Mouse (Mus musculus): Measurements from ENCODE around the gene Cox6b1. TPM values are rescaled to one million over a fixed set of nuclear protein-coding genes. Genes with fewer than 3 reads are reported as not detected.

Gene Cox6b1
- 1,108 TPM for polyA plus RNA-seq (2012; fragmentation: generic; extraction: Trizol)

DNA sequence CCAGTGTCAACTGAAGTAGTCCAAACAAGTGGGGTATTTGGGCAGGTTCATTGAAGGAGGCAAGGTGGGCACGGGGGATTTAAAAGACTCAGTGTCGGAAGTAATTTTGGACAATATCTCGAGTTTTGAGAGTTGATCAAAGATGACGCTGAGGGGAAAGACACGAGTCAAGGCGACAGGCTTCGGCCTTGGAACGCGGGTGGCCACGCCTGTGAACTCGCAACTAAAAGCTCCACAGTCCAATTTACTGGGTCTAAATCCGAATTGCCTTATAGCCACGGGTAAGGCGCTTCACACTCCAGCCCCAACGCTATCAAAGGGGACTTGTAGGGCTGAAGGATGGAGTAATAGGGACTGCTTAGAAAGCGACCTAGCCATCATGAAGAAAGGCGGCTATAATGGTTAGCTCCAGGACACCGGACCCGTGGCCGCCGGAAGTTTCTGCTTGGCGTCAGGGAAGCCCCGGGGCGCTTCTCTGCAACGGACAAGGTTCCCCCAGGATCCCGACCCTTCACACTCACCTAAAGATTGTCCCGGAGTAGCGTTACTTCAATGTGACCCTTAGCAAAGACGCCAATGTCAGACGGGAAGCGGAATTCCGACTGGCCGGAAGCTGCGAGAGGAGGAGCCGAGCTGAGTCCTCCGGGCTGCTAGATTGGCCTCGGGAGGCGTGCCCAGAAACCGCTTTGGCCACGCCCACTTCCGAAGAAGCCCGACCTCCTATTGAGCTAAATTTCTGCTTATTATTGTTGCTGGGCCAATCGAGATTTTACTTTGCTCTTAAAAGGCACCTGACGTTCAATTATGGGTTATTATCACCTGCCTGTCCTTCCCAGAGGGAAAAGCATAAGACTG lies at the start of gene Cox6b1:
TSS of gene Cox6b1 (minus strand) at position 622 of the 855 bp plus-strand sequence.
- H3K36me3 ChIP-seq (ENCODE audit: control insufficient read depth, insufficient read depth), result peaks cover 12% of the 10 kb centered on the region
- peak within 1 kb of the TSS; percentile 14 for H3ac ChIP-seq (ENCODE audit: control insufficient read depth, insufficient read length)
- H3K27me3 ChIP-seq (ENCODE audit: control insufficient read depth, insufficient read depth, insufficient read length), result peaks cover 23% of the 10 kb centered on the region
- peak within 1 kb of the TSS; percentile 82 for H3K4me2 ChIP-seq (ENCODE audit: low read depth)
- peaks cover 40% of the 10 kb centered on the region for H3K79me2 ChIP-seq (ENCODE audit: control insufficient read depth, insufficient read depth)
- peak within 1 kb of the TSS; percentile 79 for H3K4me3 ChIP-seq
- TF ChIP-seq TCF12 (IDR thresholded peaks at IDR 0.05; ENCODE audit: insufficient read depth, poor library complexity, severe bottlenecking), result no peak
- TF ChIP-seq POLR2A (IDR thresholded peaks at IDR 0.05; ENCODE audit: insufficient read length, low read depth), result peak; percentile 69
- TF ChIP-seq POLR2AphosphoS2 (IDR thresholded peaks at IDR 0.05; ENCODE audit: insufficient read length, low read depth), result peak; percentile 66

DNA sequence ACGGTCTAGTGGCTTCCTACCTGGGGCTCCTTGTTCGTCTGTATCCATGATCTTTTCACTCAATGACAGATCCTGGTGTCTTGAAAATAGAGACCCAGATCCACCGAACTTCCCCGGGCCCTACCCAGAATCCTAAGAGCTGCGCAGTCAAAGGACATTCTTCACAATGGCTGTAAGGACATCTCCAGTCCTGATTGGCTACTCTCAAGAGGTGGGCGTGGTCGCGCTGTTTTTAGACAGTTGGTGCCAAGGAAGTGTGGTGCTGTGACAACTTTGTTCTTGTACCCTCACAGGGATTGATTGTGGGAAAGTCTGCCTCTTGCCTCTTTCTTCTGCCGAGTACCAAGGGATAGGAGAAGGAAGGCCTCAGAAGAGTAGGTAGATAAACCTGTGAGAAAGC lies 45.5 kb upstream of the Cox6b1 start, which contains the start of gene Pmis2:
TSS of gene Pmis2 (minus strand) at position 126 of the 400 bp plus-strand sequence.
- no peak within 1 kb of the TSS for H3ac ChIP-seq (ENCODE audit: control insufficient read depth, insufficient read length)
- H3K79me2 ChIP-seq (ENCODE audit: control insufficient read depth, insufficient read depth), result no peaks in the 10 kb centered on the region
- TF ChIP-seq CEBPB (IDR thresholded peaks at IDR 0.05; ENCODE audit: insufficient read depth, poor library complexity, severe bottlenecking) (no peak), TCF3 (IDR thresholded peaks at IDR 0.05; ENCODE audit: insufficient read length, low read depth) (no peak), E2F4 (IDR thresholded peaks at IDR 0.05; ENCODE audit: insufficient read depth) (no peak), POLR2A (IDR thresholded peaks at IDR 0.05; ENCODE audit: insufficient read length, low read depth) (no peak), REST (IDR thresholded peaks at IDR 0.05; ENCODE audit: insufficient read depth, insufficient read length) (no peak), USF1 (IDR thresholded peaks at IDR 0.05; ENCODE audit: low read depth) (no peak), POLR2AphosphoS2 (IDR thresholded peaks at IDR 0.05; ENCODE audit: insufficient read length, low read depth) (no peak)
- H3K4me3 ChIP-seq, result no peak within 1 kb of the TSS
- no peak within 1 kb of the TSS for H3K4me2 ChIP-seq (ENCODE audit: low read depth)
- no peaks in the 10 kb centered on the region for H3K36me3 ChIP-seq (ENCODE audit: control insufficient read depth, insufficient read depth)
- peaks cover 20% of the 10 kb centered on the region for H3K27me3 ChIP-seq (ENCODE audit: control insufficient read depth, insufficient read depth, insufficient read length)

GRCm38 (mm10) chr7:30669229-30669628 lies 43.3 kb upstream of the Cox6b1 start:
- no peak overlapping the region for H3ac ChIP-seq (ENCODE audit: control insufficient read depth, insufficient read length)
- H3K4me3 ChIP-seq, result no peak overlapping the region
- no peak for TF ChIP-seq CEBPB (IDR thresholded peaks at IDR 0.05; ENCODE audit: insufficient read depth, poor library complexity, severe bottlenecking)
- no peak for TF ChIP-seq MYOD1 (IDR thresholded peaks at IDR 0.05; ENCODE audit: control insufficient read depth in 1 of 3, insufficient read length in 2 of 3, low read depth in 2 of 3)
- no peak for TF ChIP-seq REST (IDR thresholded peaks at IDR 0.05; ENCODE audit: insufficient read depth, insufficient read length)
- no peak for TF ChIP-seq TCF3 (IDR thresholded peaks at IDR 0.05; ENCODE audit: insufficient read length, low read depth)
- TF ChIP-seq USF1 (IDR thresholded peaks at IDR 0.05; ENCODE audit: low read depth), result no peak
- no peak for TF ChIP-seq SRF (IDR thresholded peaks at IDR 0.05; ENCODE audit: control insufficient read depth, insufficient read length, low read depth)
- TF ChIP-seq E2F4 (IDR thresholded peaks at IDR 0.05; ENCODE audit: insufficient read depth), result no peak
- TF ChIP-seq TCF12 (IDR thresholded peaks at IDR 0.05; ENCODE audit: insufficient read depth, poor library complexity, severe bottlenecking), result no peak
- TF ChIP-seq MYOG (IDR thresholded peaks at IDR 0.05; ENCODE audit: control insufficient read depth in 1 of 3, insufficient read depth in 1 of 3, insufficient read length in 2 of 3, low read depth in 2 of 3), result no peak
- no peak for TF ChIP-seq POLR2A (IDR thresholded peaks at IDR 0.05; ENCODE audit: insufficient read length, low read depth)
- no peak for TF ChIP-seq MAX (IDR thresholded peaks at IDR 0.05; ENCODE audit: low read depth)
- TF ChIP-seq POLR2AphosphoS2 (IDR thresholded peaks at IDR 0.05; ENCODE audit: insufficient read length, low read depth), result no peak
- H3K36me3 ChIP-seq (ENCODE audit: control insufficient read depth, insufficient read depth), result no peaks in the 10 kb centered on the region
- H3K4me2 ChIP-seq (ENCODE audit: low read depth), result no peak overlapping the region
- peaks cover 9% of the 10 kb centered on the region for H3K27me3 ChIP-seq (ENCODE audit: control insufficient read depth, insufficient read depth, insufficient read length)
- no peaks in the 10 kb centered on the region for H3K79me2 ChIP-seq (ENCODE audit: control insufficient read depth, insufficient read depth)

DNA sequence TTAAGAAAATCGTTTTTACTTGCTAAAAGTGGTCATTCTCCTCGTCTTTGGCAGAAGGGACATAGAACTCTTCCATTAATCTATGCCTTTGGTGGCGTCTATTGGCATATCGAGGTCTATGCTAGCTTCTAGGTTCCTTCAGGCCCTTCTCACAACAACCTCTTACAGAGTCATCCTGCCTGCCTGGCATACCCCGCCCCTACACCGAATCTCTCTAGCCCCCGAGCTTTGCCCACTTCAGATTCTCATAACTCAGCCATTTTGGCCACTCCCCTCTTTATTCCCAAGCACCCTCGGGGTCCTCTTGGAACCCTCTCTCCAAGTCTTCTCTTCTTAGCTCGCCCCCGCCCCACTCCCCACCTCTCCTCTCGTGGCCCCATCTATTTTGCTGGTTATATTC lies 39.4 kb upstream of the Cox6b1 start:
- H3K36me3 ChIP-seq (ENCODE audit: control insufficient read depth, insufficient read depth), result no peaks in the 10 kb centered on the region
- TF ChIP-seq E2F4 (IDR thresholded peaks at IDR 0.05; ENCODE audit: insufficient read depth) (no peak), TCF3 (IDR thresholded peaks at IDR 0.05; ENCODE audit: insufficient read length, low read depth) (no peak), TCF12 (IDR thresholded peaks at IDR 0.05; ENCODE audit: insufficient read depth, poor library complexity, severe bottlenecking) (no peak), POLR2AphosphoS2 (IDR thresholded peaks at IDR 0.05; ENCODE audit: insufficient read length, low read depth) (no peak), POLR2A (IDR thresholded peaks at IDR 0.05; ENCODE audit: insufficient read length, low read depth) (no peak), MAX (IDR thresholded peaks at IDR 0.05; ENCODE audit: low read depth) (no peak), MYOD1 (IDR thresholded peaks at IDR 0.05; ENCODE audit: control insufficient read depth in 1 of 3, insufficient read length in 2 of 3, low read depth in 2 of 3) (no peak)

DNA sequence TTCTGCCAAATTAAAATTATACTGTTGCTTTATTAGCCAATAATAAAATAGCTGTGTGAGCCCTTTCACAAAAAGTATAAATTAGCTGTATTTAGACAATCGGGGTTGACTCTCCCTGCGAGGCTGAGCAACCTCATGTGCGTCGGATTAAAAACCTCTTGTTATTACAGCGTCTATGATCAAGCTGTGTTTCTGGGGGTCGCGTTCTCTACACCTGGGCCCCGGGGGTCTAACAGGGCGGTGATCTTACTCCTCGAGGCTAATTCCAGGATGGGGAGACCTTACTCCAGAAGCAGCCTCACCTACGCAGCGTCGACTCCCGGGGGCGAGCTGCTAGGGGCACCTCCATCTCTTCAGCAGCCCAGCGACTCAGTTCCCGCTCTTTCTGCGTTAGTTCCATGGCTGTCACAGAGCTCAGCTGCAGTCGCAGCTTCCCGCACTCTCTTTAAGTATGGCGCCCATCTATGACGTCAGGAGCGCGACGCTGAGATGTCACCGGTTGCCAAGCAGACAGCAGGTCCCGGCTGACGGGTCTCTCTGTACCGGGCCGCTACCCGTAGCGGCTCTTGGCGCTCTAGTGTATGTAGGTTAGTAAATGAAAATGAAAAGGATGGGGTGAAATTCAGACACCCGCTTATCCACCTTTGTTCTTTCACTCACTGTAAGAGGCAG lies 38.7 kb upstream of the Cox6b1 start, which contains the start of gene Haus5:
TSS of gene Haus5 (minus strand) at position 466 of the 672 bp plus-strand sequence.
- H3K4me2 ChIP-seq (ENCODE audit: low read depth), result peak within 1 kb of the TSS; percentile 93
- no peaks in the 10 kb centered on the region for H3K79me2 ChIP-seq (ENCODE audit: control insufficient read depth, insufficient read depth)
- H3K36me3 ChIP-seq (ENCODE audit: control insufficient read depth, insufficient read depth), result no peaks in the 10 kb centered on the region
- peak within 1 kb of the TSS; percentile 66 for H3K4me3 ChIP-seq
- H3K27me3 ChIP-seq (ENCODE audit: control insufficient read depth, insufficient read depth, insufficient read length), result no peaks in the 10 kb centered on the region
- H3ac ChIP-seq (ENCODE audit: control insufficient read depth, insufficient read length), result peak within 1 kb of the TSS; percentile 15
- TF ChIP-seq TCF3 (IDR thresholded peaks at IDR 0.05; ENCODE audit: insufficient read length, low read depth) (no peak), MYOG (IDR thresholded peaks at IDR 0.05; ENCODE audit: control insufficient read depth in 1 of 3, insufficient read depth in 1 of 3, insufficient read length in 2 of 3, low read depth in 2 of 3) (peak in 1 of 3 experiments; percentile 7), SRF (IDR thresholded peaks at IDR 0.05; ENCODE audit: control insufficient read depth, insufficient read length, low read depth) (peak; percentile 52), TCF12 (IDR thresholded peaks at IDR 0.05; ENCODE audit: insufficient read depth, poor library complexity, severe bottlenecking) (no peak), POLR2AphosphoS2 (IDR thresholded peaks at IDR 0.05; ENCODE audit: insufficient read length, low read depth) (no peak), REST (IDR thresholded peaks at IDR 0.05; ENCODE audit: insufficient read depth, insufficient read length) (no peak), MYOD1 (IDR thresholded peaks at IDR 0.05; ENCODE audit: control insufficient read depth in 1 of 3, insufficient read length in 2 of 3, low read depth in 2 of 3) (no peak), POLR2A (IDR thresholded peaks at IDR 0.05; ENCODE audit: insufficient read length, low read depth) (peak; percentile 62), E2F4 (IDR thresholded peaks at IDR 0.05; ENCODE audit: insufficient read depth) (peak; percentile 97), USF1 (IDR thresholded peaks at IDR 0.05; ENCODE audit: low read depth) (no peak), MAX (IDR thresholded peaks at IDR 0.05; ENCODE audit: low read depth) (no peak), CEBPB (IDR thresholded peaks at IDR 0.05; ENCODE audit: insufficient read depth, poor library complexity, severe bottlenecking) (no peak)

More for the DNA sequence above, 39.4 kb upstream of the Cox6b1 start:
- peak overlapping the region; percentile 15 for H3ac ChIP-seq (ENCODE audit: control insufficient read depth, insufficient read length)
- H3K4me2 ChIP-seq (ENCODE audit: low read depth), result peak overlapping the region; percentile 93
- peak overlapping the region; percentile 66 for H3K4me3 ChIP-seq
- H3K27me3 ChIP-seq (ENCODE audit: control insufficient read depth, insufficient read depth, insufficient read length), result no peaks in the 10 kb centered on the region
- no peaks in the 10 kb centered on the region for H3K79me2 ChIP-seq (ENCODE audit: control insufficient read depth, insufficient read depth)
